Mouse (Mus musculus): ENCODE results near the gene Acot7. TPM values are rescaled to one million over a fixed set of nuclear protein-coding genes. Genes with fewer than 3 reads are reported as not detected.

Gene Acot7
- polyA plus RNA-seq, 1 experiment: 244 TPM

DNA sequence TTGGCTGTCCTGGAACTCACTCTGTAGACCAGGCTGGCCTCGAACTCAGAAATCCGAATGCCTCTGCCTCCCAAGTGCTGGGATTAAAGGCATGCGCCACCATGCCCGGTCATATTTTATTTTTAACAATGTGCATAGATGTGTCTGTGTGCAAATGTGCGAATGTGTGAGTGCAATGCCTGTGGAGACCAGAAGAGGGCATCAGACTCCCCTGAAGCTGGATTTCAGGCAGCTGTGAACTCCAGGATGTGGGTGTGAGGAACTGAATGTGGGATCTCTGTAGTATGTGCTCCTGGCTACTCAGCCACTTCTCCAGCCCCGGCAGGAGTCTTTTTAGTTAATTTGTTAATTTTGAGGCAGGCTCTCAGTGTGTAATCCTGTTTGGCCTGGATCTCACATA, 6.4 kb upstream of the Acot7 start:
- no peak for DNase-seq (ENCODE audit: low read depth)
- TF ChIP-seq POLR2A (IDR thresholded peaks at IDR 0.05; ENCODE audit: borderline replicate concordance, extremely low read depth, insufficient read depth, insufficient read length, poor library complexity, severe bottlenecking) (no peak), CTCF (IDR thresholded peaks at IDR 0.05; ENCODE audit: borderline replicate concordance, extremely low read depth, insufficient read depth, insufficient read length) (peak; percentile 29; the same call in 1 of the 2 replicates)

- peak; percentile 85 for DNase-seq (ENCODE audit: low read depth)
- peak; percentile 90 for TF ChIP-seq CTCF (IDR thresholded peaks at IDR 0.05; ENCODE audit: borderline replicate concordance, extremely low read depth, insufficient read depth, insufficient read length)
- no peak for TF ChIP-seq POLR2A (IDR thresholded peaks at IDR 0.05; ENCODE audit: borderline replicate concordance, extremely low read depth, insufficient read depth, insufficient read length, poor library complexity, severe bottlenecking)
These were observed 4.9 kb upstream of the Acot7 start for GRCm38 (mm10) chr4:152173041-152173440.

DNA sequence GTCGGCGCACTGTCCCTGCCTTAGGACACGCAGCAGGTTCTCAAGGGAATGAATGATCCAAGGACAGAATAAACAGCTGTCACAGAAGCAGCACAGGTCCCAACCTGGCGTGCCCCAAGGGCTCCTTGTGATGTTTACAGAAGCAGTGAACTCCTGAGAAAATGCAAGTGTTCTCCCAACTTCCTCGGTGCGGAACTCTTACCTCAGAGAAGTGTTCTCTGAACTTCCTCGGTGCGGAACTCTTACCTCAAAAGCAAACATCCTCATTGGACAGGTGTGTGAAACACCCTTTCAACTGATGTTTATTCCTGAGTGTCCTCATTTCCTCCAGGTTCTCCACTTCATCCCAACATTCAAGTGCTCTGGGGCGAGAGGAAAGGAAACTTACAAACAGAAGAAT, 4.0 kb upstream of the Acot7 start:
- TF ChIP-seq CTCF (IDR thresholded peaks at IDR 0.05; ENCODE audit: borderline replicate concordance, extremely low read depth, insufficient read depth, insufficient read length) (no peak), POLR2A (IDR thresholded peaks at IDR 0.05; ENCODE audit: borderline replicate concordance, extremely low read depth, insufficient read depth, insufficient read length, poor library complexity, severe bottlenecking) (no peak)
- no peak for DNase-seq (ENCODE audit: low read depth)

DNA sequence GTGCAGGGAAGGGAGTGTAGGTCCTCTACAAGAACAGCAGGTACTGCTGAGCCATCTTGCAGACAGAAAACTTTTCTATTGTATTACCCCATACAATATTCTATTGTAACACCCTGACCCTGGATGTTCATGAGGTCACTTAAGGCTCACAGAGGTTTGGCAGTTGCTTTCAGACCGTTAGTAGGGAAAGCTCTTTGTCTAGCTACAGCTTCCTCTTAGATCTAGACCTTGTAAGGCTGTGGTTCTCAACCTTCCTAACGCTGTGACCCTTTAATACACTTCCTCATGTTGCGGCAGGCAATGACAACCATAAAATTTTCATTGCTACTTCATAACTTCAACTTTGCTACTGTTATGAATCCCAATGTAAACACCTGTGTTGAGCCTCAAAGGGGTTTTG, 1.3 kb upstream of the Acot7 start:
- no peak for DNase-seq (ENCODE audit: low read depth)
- TF ChIP-seq CTCF (IDR thresholded peaks at IDR 0.05; ENCODE audit: borderline replicate concordance, extremely low read depth, insufficient read depth, insufficient read length) (no peak), POLR2A (IDR thresholded peaks at IDR 0.05; ENCODE audit: borderline replicate concordance, extremely low read depth, insufficient read depth, insufficient read length, poor library complexity, severe bottlenecking) (no peak)

- DNase-seq (ENCODE audit: low read depth): no peak
- no peak for TF ChIP-seq POLR2A (IDR thresholded peaks at IDR 0.05; ENCODE audit: borderline replicate concordance, extremely low read depth, insufficient read depth, insufficient read length, poor library complexity, severe bottlenecking)
- no peak for TF ChIP-seq CTCF (IDR thresholded peaks at IDR 0.05; ENCODE audit: borderline replicate concordance, extremely low read depth, insufficient read depth, insufficient read length)
These were observed 779 bp upstream of the Acot7 start for GRCm38 (mm10) chr4:152177174-152177536.

GRCm38 (mm10) chr4:152178344-152178864, 470 bp downstream of the Acot7 start:
- no peak for TF ChIP-seq CTCF (IDR thresholded peaks at IDR 0.05; ENCODE audit: borderline replicate concordance, extremely low read depth, insufficient read depth, insufficient read length)
- no peak for TF ChIP-seq POLR2A (IDR thresholded peaks at IDR 0.05; ENCODE audit: borderline replicate concordance, extremely low read depth, insufficient read depth, insufficient read length, poor library complexity, severe bottlenecking)
- DNase-seq (ENCODE audit: low read depth): no peak

- DNase-seq (ENCODE audit: low read depth): peak; percentile 23
These were observed 1.2 kb downstream of the Acot7 start for GRCm38 (mm10) chr4:152178916-152179705.

GRCm38 (mm10) chr4:152179946-152180660, 2.2 kb downstream of the Acot7 start:
- DNase-seq (ENCODE audit: low read depth): no peak
- no peak for TF ChIP-seq POLR2A (IDR thresholded peaks at IDR 0.05; ENCODE audit: borderline replicate concordance, extremely low read depth, insufficient read depth, insufficient read length, poor library complexity, severe bottlenecking)
- TF ChIP-seq CTCF (IDR thresholded peaks at IDR 0.05; ENCODE audit: borderline replicate concordance, extremely low read depth, insufficient read depth, insufficient read length): no peak

More at GRCm38 (mm10) chr4:152178916-152179705, 1.2 kb downstream of the Acot7 start:
- no peak for TF ChIP-seq POLR2A (IDR thresholded peaks at IDR 0.05; ENCODE audit: borderline replicate concordance, extremely low read depth, insufficient read depth, insufficient read length, poor library complexity, severe bottlenecking)
- TF ChIP-seq CTCF (IDR thresholded peaks at IDR 0.05; ENCODE audit: borderline replicate concordance, extremely low read depth, insufficient read depth, insufficient read length): no peak

- TF ChIP-seq CTCF (IDR thresholded peaks at IDR 0.05; ENCODE audit: borderline replicate concordance, extremely low read depth, insufficient read depth, insufficient read length) (no peak), POLR2A (IDR thresholded peaks at IDR 0.05; ENCODE audit: borderline replicate concordance, extremely low read depth, insufficient read depth, insufficient read length, poor library complexity, severe bottlenecking) (no peak)
- DNase-seq (ENCODE audit: low read depth): no peak
These were observed 4.3 kb downstream of the Acot7 start for GRCm38 (mm10) chr4:152182205-152182604.

- TF ChIP-seq CTCF (IDR thresholded peaks at IDR 0.05; ENCODE audit: borderline replicate concordance, extremely low read depth, insufficient read depth, insufficient read length): peak; percentile 32; the same call in 1 of the 2 replicates
- no peak for TF ChIP-seq POLR2A (IDR thresholded peaks at IDR 0.05; ENCODE audit: borderline replicate concordance, extremely low read depth, insufficient read depth, insufficient read length, poor library complexity, severe bottlenecking)
- DNase-seq (ENCODE audit: low read depth): peak; percentile 75
These were observed 6.6 kb downstream of the Acot7 start for GRCm38 (mm10) chr4:152184353-152185035.

- TF ChIP-seq CTCF (IDR thresholded peaks at IDR 0.05; ENCODE audit: borderline replicate concordance, extremely low read depth, insufficient read depth, insufficient read length) (peak; percentile 30; the same call in 1 of the 2 replicates), POLR2A (IDR thresholded peaks at IDR 0.05; ENCODE audit: borderline replicate concordance, extremely low read depth, insufficient read depth, insufficient read length, poor library complexity, severe bottlenecking) (no peak)
- peak; percentile 82 for DNase-seq (ENCODE audit: low read depth)
These were observed 7.2 kb downstream of the Acot7 start for GRCm38 (mm10) chr4:152185137-152185509.
